Mouse (Mus musculus) intestine, postnatal 0 days (tissue): ENCODE measurements around the gene Csl. TPM values are rescaled to one million over a fixed set of nuclear protein-coding genes. Genes with fewer than 3 reads are reported as not detected.

ENCODE experiments used
- ATAC-seq: fragments of 200-750 bp; cut with Nextera tagmentation; 2 replicates; pipeline ENCODE4 v1.8.0; 2017; ENCODE audit warnings: mild to moderate bottlenecking, moderate TSS enrichment, moderate library complexity
- H3K27ac ChIP-seq: fragments of 300-500 bp; sonication (generic); 2 replicates; pipeline ENCODE4 v1.5.1; 2014; ENCODE audit warnings: mild to moderate bottlenecking, low read depth, low read length, moderate library complexity
- H3K27me3 ChIP-seq: fragments of 300-500 bp; sonication (generic); replicated peaks from 2 replicates; pipeline ENCODE4 v1.6.1; 2014; ENCODE audit warnings: low read length, mixed read lengths; ENCODE audit not compliant: control insufficient read depth, insufficient read depth
- H3K36me3 ChIP-seq: fragments of 300-500 bp; sonication (generic); 2 replicates; pipeline ENCODE4 v1.6.1; 2014; ENCODE audit warnings: mild to moderate bottlenecking, moderate library complexity; ENCODE audit not compliant: control insufficient read depth, insufficient read depth
- H3K4me1 ChIP-seq: fragments of 300-500 bp; sonication (generic); replicated peaks from 2 replicates; pipeline ENCODE4 v1.6.1; 2014; ENCODE audit warnings: antibody characterized with exemption, low read length, mixed read lengths; ENCODE audit not compliant: control insufficient read depth, insufficient read depth
- H3K4me2 ChIP-seq: fragments of 300-500 bp; sonication (generic); replicated peaks from 2 replicates; pipeline ENCODE4 v1.6.1; 2014; ENCODE audit warnings: low read depth, mild to moderate bottlenecking, moderate library complexity
- H3K4me3 ChIP-seq: fragments of 300-500 bp; sonication (generic); 2 replicates; pipeline ENCODE4 v1.5.1; 2014; ENCODE audit warnings: low read depth, low read length
- H3K9ac ChIP-seq: fragments of 300-500 bp; sonication (generic); 2 replicates; pipeline ENCODE4 v1.6.1; 2014; ENCODE audit warnings: mild to moderate bottlenecking, low read depth, low read length
- H3K9me3 ChIP-seq: fragments of 300-500 bp; sonication (generic); 2 replicates; pipeline ENCODE4 v1.6.1; 2016; ENCODE audit warnings: mixed run types; ENCODE audit not compliant: control insufficient read depth
- CTCF ChIP-seq: sonication (generic); IDR thresholded peaks from 2 replicates; pipeline ENCODE4 v1.5.1; 2016; ENCODE audit warnings: low read depth, mild to moderate bottlenecking, control low read depth, antibody characterized with exemption, moderate library complexity
- WGBS: fragments of 180-500 bp; shearing (Covaris S2); extraction: QIAGEN DNeasy Blood & Tissue Kit; methylation state at CpG from one replicate; pipeline ENCODE4 v1.1.7; 2014; 5-methylcytosine and 5-hydroxymethylcytosine counted together
- polyA plus RNA-seq: library from polyadenylated mRNA; unstranded; fragments of >200 nt; fragmentation: Nextera tagmentation; extraction: Ambion mirVana; gene quantifications from 2 replicates; pipeline ENCODE4 v1.2.1, GENCODE M21; 2015

Csl gene
- polyA plus RNA-seq = 0.09 and 0.12 TPM in 2 replicates

GRCm38 (mm10) chr10:99759558-99759957 is at the start of gene Csl:
Gene Csl, minus strand, starts transcription at chr10:99759658.
- no peak for TF ChIP-seq CTCF
- 95% methylated on average over 9 of the region's 9 CpGs for WGBS
- Histone ChIP-seq H3K27me3 (no peaks in the 10 kb centered on the region), H3K4me2 (no peak within 1 kb of the TSS), H3K4me3 (no peak within 1 kb of the TSS), H3K27ac (no peak within 1 kb of the TSS), H3K36me3 (no peaks in the 10 kb centered on the region), H3K4me1 (no peaks in the 10 kb centered on the region), H3K9ac (no peak within 1 kb of the TSS), H3K9me3 (no peaks in the 10 kb centered on the region)
- ATAC-seq = no peak

- Histone ChIP-seq H3K4me2 (no peak overlapping the region), H3K9ac (no peak overlapping the region), H3K27ac (no peak overlapping the region), H3K27me3 (no peaks in the 10 kb centered on the region), H3K4me1 (no peaks in the 10 kb centered on the region), H3K4me3 (no peak overlapping the region), H3K9me3 (no peaks in the 10 kb centered on the region), H3K36me3 (no peaks in the 10 kb centered on the region)
- ATAC-seq = no peak
- 87% methylated on average over 2 of the region's 2 CpGs for WGBS
- TF ChIP-seq CTCF = no peak
Observed at GRCm38 (mm10) chr10:99789418-99789817, 30.0 kb upstream of the Csl start.

GRCm38 (mm10) chr10:99774228-99775120 is 15.0 kb upstream of the Csl start:
- no peak for TF ChIP-seq CTCF

GRCm38 (mm10) chr10:99750146-99750545 is 9.3 kb downstream of the Csl start:
- no peak for ATAC-seq
- Histone ChIP-seq H3K27me3 (no peaks in the 10 kb centered on the region), H3K36me3 (no peaks in the 10 kb centered on the region), H3K4me1 (no peaks in the 10 kb centered on the region), H3K9me3 (no peaks in the 10 kb centered on the region), H3K4me3 (no peak overlapping the region), H3K4me2 (no peak overlapping the region), H3K9ac (no peak overlapping the region), H3K27ac (no peak overlapping the region)
- no peak for TF ChIP-seq CTCF
- 85% methylated on average over 2 of the region's 2 CpGs for WGBS

More at GRCm38 (mm10) chr10:99774228-99775120, 15.0 kb upstream of the Csl start:
- Histone ChIP-seq H3K4me2 (no peak overlapping the region), H3K27me3 (no peaks in the 10 kb centered on the region), H3K9ac (no peak overlapping the region), H3K4me3 (no peak overlapping the region), H3K36me3 (no peaks in the 10 kb centered on the region), H3K9me3 (no peaks in the 10 kb centered on the region), H3K4me1 (no peaks in the 10 kb centered on the region), H3K27ac (no peak overlapping the region)
- no peak for ATAC-seq
- WGBS = 84% methylated on average over 12 of the region's 12 CpGs

- H3K27me3 ChIP-seq = no peaks in the 10 kb centered on the region
- ATAC-seq = no peak
- H3K9ac ChIP-seq = no peak overlapping the region
- H3K4me1 ChIP-seq = no peaks in the 10 kb centered on the region
- TF ChIP-seq CTCF = no peak
- H3K27ac ChIP-seq = no peak overlapping the region
- H3K9me3 ChIP-seq = no peaks in the 10 kb centered on the region
- no peak overlapping the region for H3K4me2 ChIP-seq
- 64% methylated on average over 2 of the region's 2 CpGs for WGBS
- no peak overlapping the region for H3K4me3 ChIP-seq
- H3K36me3 ChIP-seq = no peaks in the 10 kb centered on the region
Observed at GRCm38 (mm10) chr10:99748668-99749260, 10.7 kb downstream of the Csl start.

GRCm38 (mm10) chr10:99748009-99748408 is 11.4 kb downstream of the Csl start:
- ATAC-seq = no peak
- TF ChIP-seq CTCF = no peak
- H3K27ac ChIP-seq = no peak overlapping the region
- WGBS = 41% methylated on average over 2 of the region's 2 CpGs
- H3K4me3 ChIP-seq = no peak overlapping the region
- no peaks in the 10 kb centered on the region for H3K4me1 ChIP-seq
- H3K4me2 ChIP-seq = no peak overlapping the region
- no peak overlapping the region for H3K9ac ChIP-seq
- H3K36me3 ChIP-seq = no peaks in the 10 kb centered on the region
- no peaks in the 10 kb centered on the region for H3K9me3 ChIP-seq
- H3K27me3 ChIP-seq = no peaks in the 10 kb centered on the region
